Mouse (Mus musculus) hindbrain, embryonic 10.5 days (tissue): ENCODE results near the gene Pcsk2. TPM values are rescaled to one million over a fixed set of nuclear protein-coding genes. Genes with fewer than 3 reads are reported as not detected.

Source experiments
- DNase-seq: peaks from one replicate; pipeline ENCODE4 v3.0.0-alpha.2; 2017; ENCODE audit warnings: low spot score
- H3K27ac ChIP-seq: fragments of 300-500 bp; sonication (generic); 2 replicates; pipeline ENCODE4 v1.5.1; 2016; ENCODE audit warnings: mild to moderate bottlenecking, moderate library complexity
- H3K27me3 ChIP-seq: fragments of 300-500 bp; sonication (generic); 2 replicates; pipeline ENCODE4 v1.6.1; 2016; ENCODE audit warnings: mild to moderate bottlenecking; ENCODE audit not compliant: poor library complexity, insufficient read depth, severe bottlenecking
- H3K36me3 ChIP-seq: fragments of 300-500 bp; sonication (generic); 2 replicates; pipeline ENCODE4 v1.6.1; 2016; ENCODE audit warnings: mild to moderate bottlenecking, moderate library complexity
- H3K4me1 ChIP-seq: fragments of 300-500 bp; sonication (generic); replicated peaks from 2 replicates; pipeline ENCODE4 v1.6.1; 2016; ENCODE audit warnings: mild to moderate bottlenecking
- H3K4me3 ChIP-seq: fragments of 300-500 bp; sonication (generic); 2 replicates; pipeline ENCODE4 v1.5.1; 2016; ENCODE audit warnings: mild to moderate bottlenecking, moderate library complexity
- H3K9me3 ChIP-seq: fragments of 300-500 bp; sonication (generic); 2 replicates; pipeline ENCODE4 v1.6.1; 2016; ENCODE audit warnings: mild to moderate bottlenecking, moderate library complexity
- WGBS: fragments of 180-500 bp; shearing (Covaris S2); methylation state at CpG from one replicate; pipeline ENCODE4 v1.1.7; 2016; 5-methylcytosine and 5-hydroxymethylcytosine counted together
- polyA plus RNA-seq: library from polyadenylated mRNA; unstranded; fragments of >200 nt; fragmentation: Nextera tagmentation; extraction: Ambion mirVana; gene quantifications from 2 replicates; pipeline ENCODE4 v1.2.1, GENCODE M21; 2016

Pcsk2 gene
- polyA plus RNA-seq, 1 experiment from 2014 or later: 2.4 TPM

DNA sequence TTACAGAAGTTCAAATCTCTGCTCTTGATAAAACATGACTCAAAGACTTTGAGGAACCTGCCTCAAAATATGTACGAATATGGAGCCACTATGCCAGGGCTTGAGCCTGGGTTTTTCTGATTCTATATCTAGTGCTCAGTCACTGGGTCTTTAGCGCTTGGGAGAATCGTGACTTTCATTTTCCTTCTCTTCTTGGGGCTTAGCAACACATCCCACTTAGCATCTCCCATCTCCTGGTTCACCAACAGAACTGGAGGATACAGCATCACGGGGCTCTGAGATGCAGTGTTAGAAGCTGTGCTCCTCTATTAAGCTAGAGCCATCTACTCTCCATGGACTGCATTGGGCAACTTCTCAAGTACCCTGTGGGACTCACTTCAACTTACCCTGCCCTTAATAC is 131.9 kb downstream of the Pcsk2 start:
- Histone ChIP-seq H3K4me1 (0 out of 2 replicates have a peak, but pooled peaks cover 6% of the 10 kb centered on the region), H3K36me3 (no peaks in the 10 kb centered on the region), H3K27me3 (no peaks in the 10 kb centered on the region), H3K4me3 (no peak overlapping the region), H3K27ac (no peak overlapping the region), H3K9me3 (no peaks in the 10 kb centered on the region)
- WGBS: 92% methylated on average over 4 of the region's 4 CpGs
- no peak for DNase-seq

GRCm38 (mm10) chr2:143679513-143679912 is 133.6 kb downstream of the Pcsk2 start:
- H3K4me1 ChIP-seq: 0 out of 2 replicates have a peak, but pooled peaks cover 6% of the 10 kb centered on the region
- no peak overlapping the region for H3K4me3 ChIP-seq
- no peak for DNase-seq
- no peak overlapping the region for H3K27ac ChIP-seq
- H3K9me3 ChIP-seq: no peaks in the 10 kb centered on the region
- WGBS: 31% methylated on average over 2 of the region's 2 CpGs
- no peaks in the 10 kb centered on the region for H3K27me3 ChIP-seq
- no peaks in the 10 kb centered on the region for H3K36me3 ChIP-seq

DNA sequence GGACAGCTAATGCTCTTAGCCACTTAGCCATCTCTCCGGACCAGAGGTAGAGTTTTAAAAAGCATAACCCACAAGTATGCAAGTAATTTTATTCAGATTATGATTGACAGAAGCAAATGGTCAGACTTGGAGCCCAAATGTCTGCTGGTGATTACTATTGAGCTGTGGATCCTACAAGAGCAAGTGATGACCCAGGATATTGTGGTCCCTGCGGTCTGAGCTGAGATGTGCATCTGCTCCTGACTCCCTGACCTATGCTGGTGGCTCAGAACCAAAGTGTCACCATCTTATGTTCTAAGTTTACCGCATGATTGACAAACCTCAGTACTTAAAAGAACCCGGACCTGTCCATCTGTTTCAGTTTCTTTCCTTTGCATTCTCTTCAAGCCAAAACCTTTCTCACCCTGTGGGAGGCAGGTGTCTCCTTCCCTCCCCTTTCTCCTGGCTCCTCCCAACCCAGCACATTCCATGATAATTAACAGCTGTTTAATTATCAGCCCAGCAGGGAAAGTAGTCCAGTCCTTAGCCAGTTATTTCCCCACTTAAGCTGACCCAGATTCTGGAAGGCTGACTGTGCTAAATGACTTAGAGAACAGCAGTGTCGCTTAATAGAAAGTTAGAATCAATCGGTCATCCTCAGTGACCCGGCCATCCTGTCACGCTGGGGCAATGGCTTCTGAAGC is 136.1 kb downstream of the Pcsk2 start:
- WGBS: 73% methylated on average over 8 of the region's 8 CpGs
- no peak overlapping the region for H3K4me3 ChIP-seq
- H3K27ac ChIP-seq: no peak overlapping the region; the same call in 1 of the 2 replicates
- 0 out of 2 replicates have a peak, but pooled peaks cover 6% of the 10 kb centered on the region for H3K4me1 ChIP-seq
- no peak for DNase-seq
- no peaks in the 10 kb centered on the region for H3K27me3 ChIP-seq
- H3K9me3 ChIP-seq: no peaks in the 10 kb centered on the region
- no peaks in the 10 kb centered on the region for H3K36me3 ChIP-seq

- Histone ChIP-seq H3K27ac (no peak overlapping the region), H3K27me3 (no peaks in the 10 kb centered on the region), H3K9me3 (no peaks in the 10 kb centered on the region), H3K4me3 (no peak overlapping the region), H3K4me1 (0 out of 2 replicates have a peak, but pooled peaks cover 6% of the 10 kb centered on the region), H3K36me3 (no peaks in the 10 kb centered on the region)
- no peak for DNase-seq
- 90% methylated on average over 2 of the region's 2 CpGs for WGBS
Observed at GRCm38 (mm10) chr2:143683513-143683912, 137.6 kb downstream of the Pcsk2 start.

DNA sequence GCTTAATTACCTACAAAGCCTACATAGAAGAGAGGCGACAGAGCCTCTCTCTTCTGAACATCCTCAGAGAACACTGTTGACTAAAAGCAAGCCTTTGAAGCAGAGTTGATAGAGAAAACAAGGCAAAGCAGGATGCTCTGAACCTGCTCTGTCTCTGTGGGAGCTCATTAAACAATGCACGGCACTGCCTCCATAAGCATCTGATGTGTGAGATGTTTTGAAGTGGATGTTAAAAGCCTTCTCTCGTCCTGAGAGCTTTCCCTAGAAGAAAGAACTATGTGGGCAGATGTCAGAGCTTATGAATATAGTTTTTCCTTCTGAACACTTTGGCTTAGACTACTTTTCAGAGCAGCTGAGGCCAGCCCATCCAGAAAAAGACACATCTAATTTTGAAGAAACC is 145.3 kb downstream of the Pcsk2 start:
- Histone ChIP-seq H3K4me1 (no peaks in the 10 kb centered on the region), H3K9me3 (no peaks in the 10 kb centered on the region; the same call in 1 of the 2 replicates), H3K4me3 (no peak overlapping the region), H3K36me3 (no peaks in the 10 kb centered on the region), H3K27ac (no peak overlapping the region), H3K27me3 (no peaks in the 10 kb centered on the region; the same call in 1 of the 2 replicates)
- WGBS: 54% methylated on average over 3 of the region's 3 CpGs
- DNase-seq: no peak

DNA sequence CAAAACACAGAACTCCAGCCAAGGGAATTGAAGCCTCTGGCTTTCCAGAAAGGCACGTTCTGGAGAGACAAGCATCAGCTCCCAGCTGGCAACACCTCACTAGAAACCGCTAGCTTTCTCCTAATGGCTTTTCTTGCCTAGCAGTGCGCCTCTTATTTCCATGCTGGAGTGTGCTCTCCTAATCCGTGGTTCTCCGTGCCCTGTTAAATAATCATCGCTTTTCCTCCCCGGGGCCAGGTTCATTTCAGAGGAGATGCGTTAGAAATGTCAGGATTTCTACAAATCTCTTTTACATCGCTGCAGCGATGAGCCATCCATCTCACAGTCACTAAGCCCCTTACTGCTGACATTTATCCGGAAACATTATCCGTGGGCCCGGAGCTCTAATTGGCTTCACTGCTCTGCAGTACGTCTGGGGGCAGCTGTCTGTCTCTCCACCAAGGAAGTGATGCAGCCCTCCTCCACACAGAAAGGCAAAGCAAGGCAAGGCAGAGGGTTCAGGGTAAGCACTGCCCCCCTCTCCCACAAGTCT is 150.1 kb downstream of the Pcsk2 start:
- Histone ChIP-seq H3K27me3 (no peaks in the 10 kb centered on the region; the same call in 1 of the 2 replicates), H3K27ac (no peak overlapping the region), H3K9me3 (no peaks in the 10 kb centered on the region; the same call in 1 of the 2 replicates), H3K4me3 (no peak overlapping the region), H3K36me3 (no peaks in the 10 kb centered on the region), H3K4me1 (no peaks in the 10 kb centered on the region)
- WGBS: 86% methylated on average over 14 of the region's 14 CpGs
- DNase-seq: no peak

DNA sequence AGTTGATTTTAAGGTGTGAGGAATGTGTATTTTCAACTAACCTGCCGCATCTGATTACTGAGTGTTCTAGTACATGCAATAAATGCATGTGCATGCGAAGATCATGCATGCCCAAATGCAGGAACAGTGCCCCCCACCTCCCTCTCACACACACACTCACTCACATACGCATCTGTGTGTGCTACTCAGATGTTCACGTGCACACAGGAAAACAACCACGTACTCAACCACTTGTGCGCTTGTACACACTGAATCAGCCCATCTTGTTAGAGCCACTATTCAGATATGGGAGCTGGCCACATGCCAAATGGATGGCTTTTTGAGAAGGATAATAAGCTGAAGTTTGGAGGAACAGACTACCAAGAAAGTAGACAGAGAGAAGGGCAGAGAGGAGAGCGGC is 150.7 kb downstream of the Pcsk2 start:
- no peaks in the 10 kb centered on the region for H3K36me3 ChIP-seq
- no peak overlapping the region for H3K4me3 ChIP-seq
- no peak for DNase-seq
- WGBS: 95% methylated on average over 7 of the region's 7 CpGs
- no peaks in the 10 kb centered on the region; the same call in 1 of the 2 replicates for H3K9me3 ChIP-seq
- no peaks in the 10 kb centered on the region; the same call in 1 of the 2 replicates for H3K27me3 ChIP-seq
- H3K4me1 ChIP-seq: no peaks in the 10 kb centered on the region
- no peak overlapping the region for H3K27ac ChIP-seq

- no peak overlapping the region for H3K27ac ChIP-seq
- H3K4me3 ChIP-seq: no peak overlapping the region
- H3K4me1 ChIP-seq: no peaks in the 10 kb centered on the region
- no peaks in the 10 kb centered on the region for H3K9me3 ChIP-seq
- no peaks in the 10 kb centered on the region for H3K27me3 ChIP-seq
- H3K36me3 ChIP-seq: no peaks in the 10 kb centered on the region
- no peak for DNase-seq
- 82% methylated on average over 5 of the region's 5 CpGs for WGBS
Observed at GRCm38 (mm10) chr2:143701141-143701540, 155.2 kb downstream of the Pcsk2 start.

DNA sequence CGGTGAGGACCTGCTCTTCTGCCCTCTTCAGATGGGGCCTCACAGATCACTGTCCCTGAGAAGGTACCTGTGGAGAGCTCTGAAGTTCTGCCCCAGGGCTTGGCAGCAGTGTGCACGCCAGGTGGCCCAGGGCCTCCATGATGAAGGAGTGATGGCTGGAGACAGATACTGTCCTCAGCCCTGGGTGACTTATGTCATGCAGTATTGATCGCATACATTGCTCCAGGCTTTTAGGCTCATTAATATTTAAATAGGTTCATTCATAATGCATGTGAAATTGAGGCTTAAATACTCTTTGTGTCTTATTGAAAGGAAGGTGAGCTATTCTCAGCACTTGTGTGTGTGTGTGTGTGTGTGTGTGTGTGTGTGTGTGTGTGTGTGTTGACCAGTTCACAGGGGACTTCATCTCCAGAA is 157.0 kb downstream of the Pcsk2 start:
- Histone ChIP-seq H3K27ac (no peak overlapping the region), H3K27me3 (no peaks in the 10 kb centered on the region), H3K4me1 (no peaks in the 10 kb centered on the region), H3K4me3 (no peak overlapping the region), H3K9me3 (no peaks in the 10 kb centered on the region), H3K36me3 (no peaks in the 10 kb centered on the region)
- no peak for DNase-seq
- 79% methylated on average over 3 of the region's 3 CpGs for WGBS

- Histone ChIP-seq H3K36me3 (no peaks in the 10 kb centered on the region), H3K4me3 (no peak overlapping the region), H3K27ac (no peak overlapping the region), H3K27me3 (no peaks in the 10 kb centered on the region), H3K4me1 (no peaks in the 10 kb centered on the region), H3K9me3 (no peaks in the 10 kb centered on the region)
- no peak for DNase-seq
- 83% methylated on average over 3 of the region's 3 CpGs for WGBS
Observed at GRCm38 (mm10) chr2:143708205-143708604, 162.2 kb downstream of the Pcsk2 start.

GRCm38 (mm10) chr2:143709249-143709648 is 163.3 kb downstream of the Pcsk2 start:
- DNase-seq: no peak
- 31% methylated on average over 4 of the region's 4 CpGs for WGBS
- Histone ChIP-seq H3K27me3 (no peaks in the 10 kb centered on the region), H3K9me3 (no peaks in the 10 kb centered on the region), H3K4me3 (no peak overlapping the region), H3K36me3 (no peaks in the 10 kb centered on the region), H3K4me1 (no peaks in the 10 kb centered on the region), H3K27ac (no peak overlapping the region)

DNA sequence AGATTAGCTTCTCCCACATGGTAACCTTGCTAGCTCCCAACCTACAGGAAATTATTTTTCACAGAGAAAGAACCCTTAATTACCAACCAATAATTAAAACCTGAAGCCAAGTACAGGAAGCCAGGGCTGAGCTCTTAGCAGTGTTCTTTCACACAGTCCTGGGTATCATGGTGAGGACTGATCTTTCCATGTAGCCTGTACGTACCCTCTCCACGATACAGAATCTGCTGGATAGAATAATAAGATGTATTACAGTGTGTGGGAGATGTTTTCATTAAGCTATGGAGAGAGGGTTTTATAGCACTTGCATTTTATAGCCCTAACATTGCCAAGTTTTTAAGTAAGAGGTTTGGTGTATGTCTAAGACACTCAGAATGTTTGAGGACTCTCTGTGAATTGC is 164.0 kb downstream of the Pcsk2 start:
- Histone ChIP-seq H3K36me3 (no peaks in the 10 kb centered on the region), H3K27me3 (no peaks in the 10 kb centered on the region), H3K4me3 (no peak overlapping the region), H3K9me3 (no peaks in the 10 kb centered on the region), H3K4me1 (no peaks in the 10 kb centered on the region), H3K27ac (no peak overlapping the region)
- 91% methylated on average over 2 of the region's 2 CpGs for WGBS
- no peak for DNase-seq

GRCm38 (mm10) chr2:143711886-143712285 is 165.9 kb downstream of the Pcsk2 start:
- Histone ChIP-seq H3K4me3 (no peak overlapping the region), H3K36me3 (no peaks in the 10 kb centered on the region), H3K4me1 (no peaks in the 10 kb centered on the region), H3K27ac (no peak overlapping the region), H3K27me3 (no peaks in the 10 kb centered on the region), H3K9me3 (no peaks in the 10 kb centered on the region)
- no peak for DNase-seq
- 84% methylated on average over 4 of the region's 4 CpGs for WGBS
